Mouse (Mus musculus): ENCODE measurements at regions not wholly inside any gene's neighbourhood (a gene's known extent, or its start where the extent isn't known, plus 50 kb on each side); places are given as distances from the start of the nearest gene placed in this dataset.
A peak's percentile ranks its signal among the peaks of the same experiment; 100 is the strongest.

- DNase-seq (ENCODE audit: low spot score) (peak; percentile 62), ATAC-seq (ENCODE audit: low FRiP score) (peak; percentile 31; the same call in 1 of the 2 replicates)
- no peak overlapping the region for H3K4me3 ChIP-seq (ENCODE audit: low read depth, low read length)
- WGBS: 22% methylated on average over 5 of the region's 5 CpGs
- no peak overlapping the region for H3K4me2 ChIP-seq (ENCODE audit: low read depth, low read length, poor library complexity, severe bottlenecking)
- no peak overlapping the region for H3K9ac ChIP-seq (replicated peaks; ENCODE audit: low read length, poor library complexity, severe bottlenecking)
- H3K9me3 ChIP-seq (ENCODE audit: low read length): no peaks in the 10 kb centered on the region
- peaks cover 5% of the 10 kb centered on the region; the same call in 1 of the 2 replicates for H3K4me1 ChIP-seq (ENCODE audit: insufficient read depth, low read length)
- TF ChIP-seq CTCF (IDR thresholded peaks at IDR 0.05): no peak
- no peaks in the 10 kb centered on the region for H3K36me3 ChIP-seq (ENCODE audit: insufficient read depth, low read length)
- no peak overlapping the region for H3K27ac ChIP-seq (ENCODE audit: low read depth, low read length)
- no peaks in the 10 kb centered on the region for H3K27me3 ChIP-seq (ENCODE audit: insufficient read depth, low read length)
Observed at GRCm38 (mm10) chr1:61531487-61531886, 107.1 kb upstream of the Pard3b start.

DNA sequence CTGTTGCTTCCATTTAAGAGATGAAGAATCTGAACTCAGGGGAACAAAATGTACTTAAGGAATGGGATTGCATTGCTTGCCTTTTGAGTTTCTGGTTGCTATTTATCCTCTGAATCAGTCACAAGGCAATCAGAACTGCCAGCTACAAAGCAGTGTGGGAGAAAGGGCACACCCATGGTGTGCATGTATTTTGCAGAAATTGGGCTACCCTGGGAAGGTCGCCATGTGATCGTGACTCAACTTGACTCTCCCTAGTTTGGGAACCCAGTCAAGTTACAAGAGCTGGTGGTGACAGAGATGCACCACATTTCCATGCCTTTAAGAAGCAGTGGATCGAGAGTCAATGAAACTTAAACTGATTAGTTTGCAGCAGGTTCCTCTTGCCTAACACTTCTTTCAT, 98.5 kb upstream of the Pard3b start:
- Histone ChIP-seq H3K27me3 (ENCODE audit: insufficient read depth, low read length) (no peaks in the 10 kb centered on the region), H3K9ac (replicated peaks; ENCODE audit: low read length, poor library complexity, severe bottlenecking) (no peak overlapping the region), H3K4me2 (ENCODE audit: low read depth, low read length, poor library complexity, severe bottlenecking) (no peak overlapping the region), H3K4me1 (ENCODE audit: insufficient read depth, low read length) (no peaks in the 10 kb centered on the region), H3K4me3 (ENCODE audit: low read depth, low read length) (no peak overlapping the region), H3K36me3 (ENCODE audit: insufficient read depth, low read length) (no peaks in the 10 kb centered on the region), H3K27ac (ENCODE audit: low read depth, low read length) (no peak overlapping the region), H3K9me3 (ENCODE audit: low read length) (no peaks in the 10 kb centered on the region)
- no peak for ATAC-seq (ENCODE audit: low FRiP score)
- TF ChIP-seq CTCF (IDR thresholded peaks at IDR 0.05): no peak
- WGBS: 79% methylated on average over 3 of the region's 3 CpGs
- no peak for DNase-seq (ENCODE audit: low spot score)

GRCm38 (mm10) chr1:61541166-61541565, 97.5 kb upstream of the Pard3b start:
- Histone ChIP-seq H3K9ac (replicated peaks; ENCODE audit: low read length, poor library complexity, severe bottlenecking) (no peak overlapping the region), H3K36me3 (ENCODE audit: insufficient read depth, low read length) (no peaks in the 10 kb centered on the region), H3K4me3 (ENCODE audit: low read depth, low read length) (no peak overlapping the region), H3K9me3 (ENCODE audit: low read length) (no peaks in the 10 kb centered on the region), H3K27ac (ENCODE audit: low read depth, low read length) (no peak overlapping the region), H3K4me1 (ENCODE audit: insufficient read depth, low read length) (no peaks in the 10 kb centered on the region), H3K27me3 (ENCODE audit: insufficient read depth, low read length) (no peaks in the 10 kb centered on the region), H3K4me2 (ENCODE audit: low read depth, low read length, poor library complexity, severe bottlenecking) (no peak overlapping the region)
- ATAC-seq (ENCODE audit: low FRiP score): no peak
- TF ChIP-seq CTCF (IDR thresholded peaks at IDR 0.05): no peak
- WGBS: 94% methylated on average over 4 of the region's 4 CpGs
- DNase-seq (ENCODE audit: low spot score): no peak

DNA sequence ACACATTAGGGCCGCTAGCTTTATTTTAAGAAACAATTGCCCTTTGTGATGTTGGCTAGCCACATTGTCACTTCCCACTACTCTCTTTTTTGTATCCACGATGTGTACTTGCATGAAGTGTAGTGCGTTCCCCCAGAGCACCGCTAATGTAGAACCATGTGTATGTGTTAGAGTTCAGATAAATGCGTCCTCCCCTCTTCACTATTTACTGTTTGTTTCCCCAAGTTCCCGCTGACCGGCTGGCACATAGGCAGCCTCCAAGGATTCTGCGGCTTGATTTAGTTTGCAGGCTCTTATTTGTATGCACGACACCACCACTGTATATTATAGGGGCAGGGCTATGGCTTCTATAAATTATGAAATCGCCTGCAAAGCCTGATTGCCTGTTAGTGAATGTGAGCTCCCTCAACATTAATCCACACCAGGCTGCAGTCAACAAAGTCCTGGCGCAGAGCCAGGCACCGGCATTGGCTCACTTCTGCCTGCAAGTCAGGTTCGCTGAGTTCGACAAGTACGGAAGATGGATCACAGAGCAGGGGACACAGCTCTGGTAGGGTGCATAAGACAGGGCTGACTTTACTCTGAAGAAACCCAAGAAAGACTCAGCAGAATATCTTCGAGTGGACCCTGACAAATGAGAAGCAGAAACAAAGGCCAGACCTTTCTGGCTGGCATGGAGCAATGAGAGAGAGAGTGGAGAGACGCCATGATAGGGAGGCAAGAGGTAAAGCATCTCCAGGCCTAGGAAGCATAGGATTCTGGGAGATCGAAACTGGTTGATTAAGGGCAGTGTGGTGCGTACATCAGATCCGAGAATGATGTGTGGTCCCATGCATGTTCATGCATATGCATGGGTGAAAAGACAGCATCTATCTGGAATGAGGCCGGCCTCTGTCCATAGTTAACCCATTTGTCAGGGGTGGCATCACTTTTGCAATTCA, 85.8 kb upstream of the Pard3b start:
- H3K27me3 ChIP-seq (ENCODE audit: insufficient read depth, low read length): no peaks in the 10 kb centered on the region
- H3K36me3 ChIP-seq (ENCODE audit: insufficient read depth, low read length): no peaks in the 10 kb centered on the region
- DNase-seq (ENCODE audit: low spot score) (peak; percentile 77), ATAC-seq (ENCODE audit: low FRiP score) (no peak)
- no peaks in the 10 kb centered on the region for H3K4me1 ChIP-seq (ENCODE audit: insufficient read depth, low read length)
- no peak overlapping the region for H3K27ac ChIP-seq (ENCODE audit: low read depth, low read length)
- no peaks in the 10 kb centered on the region for H3K9me3 ChIP-seq (ENCODE audit: low read length)
- no peak overlapping the region for H3K4me2 ChIP-seq (ENCODE audit: low read depth, low read length, poor library complexity, severe bottlenecking)
- H3K4me3 ChIP-seq (ENCODE audit: low read depth, low read length): no peak overlapping the region
- WGBS: 64% methylated on average over 21 of the region's 21 CpGs
- TF ChIP-seq CTCF (IDR thresholded peaks at IDR 0.05): no peak
- no peak overlapping the region for H3K9ac ChIP-seq (replicated peaks; ENCODE audit: low read length, poor library complexity, severe bottlenecking)

GRCm38 (mm10) chr1:61559514-61559913, 79.1 kb upstream of the Pard3b start:
- ATAC-seq (ENCODE audit: low FRiP score) (no peak), DNase-seq (ENCODE audit: low spot score) (no peak)
- H3K27ac ChIP-seq (ENCODE audit: low read depth, low read length): no peak overlapping the region
- 80% methylated on average over 2 of the region's 2 CpGs for WGBS
- H3K4me1 ChIP-seq (ENCODE audit: insufficient read depth, low read length): no peaks in the 10 kb centered on the region
- H3K36me3 ChIP-seq (ENCODE audit: insufficient read depth, low read length): no peaks in the 10 kb centered on the region
- no peak for TF ChIP-seq CTCF (IDR thresholded peaks at IDR 0.05)
- H3K9me3 ChIP-seq (ENCODE audit: low read length): no peaks in the 10 kb centered on the region
- no peak overlapping the region for H3K9ac ChIP-seq (replicated peaks; ENCODE audit: low read length, poor library complexity, severe bottlenecking)
- no peak overlapping the region for H3K4me3 ChIP-seq (ENCODE audit: low read depth, low read length)
- H3K4me2 ChIP-seq (ENCODE audit: low read depth, low read length, poor library complexity, severe bottlenecking): no peak overlapping the region
- no peaks in the 10 kb centered on the region for H3K27me3 ChIP-seq (ENCODE audit: insufficient read depth, low read length)

DNA sequence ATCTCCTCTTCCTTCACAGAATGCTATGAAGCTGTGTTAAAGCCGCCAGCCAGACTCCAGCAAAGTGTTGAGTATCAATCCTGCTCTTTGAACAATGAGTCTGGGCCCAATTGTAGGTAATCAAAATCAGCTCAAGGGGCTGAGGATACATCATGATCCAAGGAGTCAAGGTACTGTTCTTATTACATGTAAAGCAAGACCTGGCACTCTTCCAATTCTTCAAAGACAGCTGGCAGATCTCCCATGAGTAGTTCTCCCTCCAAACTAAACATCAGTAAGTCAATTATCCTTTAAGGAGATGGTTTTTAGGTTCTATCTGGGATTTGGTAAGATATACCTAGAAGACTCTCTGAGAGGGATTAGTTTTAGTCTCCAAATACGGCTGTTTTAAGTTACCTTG, 76.5 kb upstream of the Pard3b start:
- H3K36me3 ChIP-seq (ENCODE audit: insufficient read depth, low read length): no peaks in the 10 kb centered on the region
- WGBS: 79% methylated on average over 2 of the region's 2 CpGs
- H3K27me3 ChIP-seq (ENCODE audit: insufficient read depth, low read length): no peaks in the 10 kb centered on the region
- TF ChIP-seq CTCF (IDR thresholded peaks at IDR 0.05): no peak
- DNase-seq (ENCODE audit: low spot score) (no peak), ATAC-seq (ENCODE audit: low FRiP score) (no peak)
- H3K4me2 ChIP-seq (ENCODE audit: low read depth, low read length, poor library complexity, severe bottlenecking): no peak overlapping the region
- no peak overlapping the region for H3K4me3 ChIP-seq (ENCODE audit: low read depth, low read length)
- no peak overlapping the region for H3K9ac ChIP-seq (replicated peaks; ENCODE audit: low read length, poor library complexity, severe bottlenecking)
- H3K9me3 ChIP-seq (ENCODE audit: low read length): no peaks in the 10 kb centered on the region
- H3K27ac ChIP-seq (ENCODE audit: low read depth, low read length): no peak overlapping the region
- no peaks in the 10 kb centered on the region for H3K4me1 ChIP-seq (ENCODE audit: insufficient read depth, low read length)
